Mouse (Mus musculus): ENCODE data around the gene Dock8.

- TF ChIP-seq CTCF (conservative IDR thresholded peaks at IDR 0.05; ENCODE audit: insufficient read depth, insufficient read length, low read depth, low read length) = no peak
- no peak for TF ChIP-seq POLR2A (IDR thresholded peaks at IDR 0.05; ENCODE audit: low read depth, low read length)
Measured at GRCm38 (mm10) chr19:25187681-25188080, 188.3 kb downstream of the Dock8 start.
